Mouse (Mus musculus): ENCODE data around the gene Slc30a2. TPM values are rescaled to one million over a fixed set of nuclear protein-coding genes. Genes with fewer than 3 reads are reported as not detected.

Slc30a2 gene
- polyA plus RNA-seq, 1 experiment from 2014 or later = 0.11 TPM

- Histone ChIP-seq H3K9ac (ENCODE audit: low read depth, low read length) (no peak overlapping the region), H3K36me3 (ENCODE audit: control insufficient read depth, insufficient read depth, low read length) (no peaks in the 10 kb centered on the region), H3K4me2 (replicated peaks; ENCODE audit: low read depth, low read length) (no peak overlapping the region), H3K9me3 (ENCODE audit: control insufficient read depth, low read length) (no peaks in the 10 kb centered on the region), H3K27me3 (ENCODE audit: control insufficient read depth, insufficient read depth, low read length) (no peaks in the 10 kb centered on the region), H3K4me1 (ENCODE audit: control insufficient read depth, insufficient read depth, low read length) (peaks cover 19% of the 10 kb centered on the region), H3K27ac (ENCODE audit: low read depth, low read length) (no peak overlapping the region), H3K4me3 (ENCODE audit: low read length) (no peak overlapping the region)
- no peak for ATAC-seq (ENCODE audit: low FRiP score, low TSS enrichment)
- 77% methylated on average over 6 of the region's 6 CpGs for WGBS
Measured at GRCm38 (mm10) chr4:134350641-134351040, 7.7 kb downstream of the Slc30a2 start.

GRCm38 (mm10) chr4:134351329-134352260 lies 8.6 kb downstream of the Slc30a2 start:
- Histone ChIP-seq H3K36me3 (ENCODE audit: control insufficient read depth, insufficient read depth, low read length) (no peaks in the 10 kb centered on the region), H3K9me3 (ENCODE audit: control insufficient read depth, low read length) (no peaks in the 10 kb centered on the region), H3K4me1 (ENCODE audit: control insufficient read depth, insufficient read depth, low read length) (peaks cover 26% of the 10 kb centered on the region), H3K9ac (ENCODE audit: low read depth, low read length) (no peak overlapping the region), H3K27me3 (ENCODE audit: control insufficient read depth, insufficient read depth, low read length) (no peaks in the 10 kb centered on the region), H3K4me3 (ENCODE audit: low read length) (no peak overlapping the region), H3K27ac (ENCODE audit: low read depth, low read length) (no peak overlapping the region), H3K4me2 (replicated peaks; ENCODE audit: low read depth, low read length) (no peak overlapping the region)
- ATAC-seq (ENCODE audit: low FRiP score, low TSS enrichment) = peak; percentile 11; the same call in 1 of the 2 replicates
- whole genome bisulfite sequencing = 33% methylated on average over 18 of the region's 18 CpGs

GRCm38 (mm10) chr4:134352261-134352707 lies 9.3 kb downstream of the Slc30a2 start:
- H3K4me2 ChIP-seq (replicated peaks; ENCODE audit: low read depth, low read length) = no peak overlapping the region
- no peaks in the 10 kb centered on the region for H3K9me3 ChIP-seq (ENCODE audit: control insufficient read depth, low read length)
- H3K27ac ChIP-seq (ENCODE audit: low read depth, low read length) = no peak overlapping the region
- WGBS = 71% methylated on average over 12 of the region's 12 CpGs
- H3K9ac ChIP-seq (ENCODE audit: low read depth, low read length) = no peak overlapping the region
- H3K27me3 ChIP-seq (ENCODE audit: control insufficient read depth, insufficient read depth, low read length) = no peaks in the 10 kb centered on the region
- peaks cover 26% of the 10 kb centered on the region for H3K4me1 ChIP-seq (ENCODE audit: control insufficient read depth, insufficient read depth, low read length)
- no peak for ATAC-seq (ENCODE audit: low FRiP score, low TSS enrichment)
- no peaks in the 10 kb centered on the region for H3K36me3 ChIP-seq (ENCODE audit: control insufficient read depth, insufficient read depth, low read length)
- no peak overlapping the region for H3K4me3 ChIP-seq (ENCODE audit: low read length)

- H3K27me3 ChIP-seq (ENCODE audit: control insufficient read depth, insufficient read depth, low read length) = no peaks in the 10 kb centered on the region
- ATAC-seq (ENCODE audit: low FRiP score, low TSS enrichment) = no peak
- no peak overlapping the region for H3K4me3 ChIP-seq (ENCODE audit: low read length)
- no peaks in the 10 kb centered on the region for H3K36me3 ChIP-seq (ENCODE audit: control insufficient read depth, insufficient read depth, low read length)
- H3K9me3 ChIP-seq (ENCODE audit: control insufficient read depth, low read length) = no peaks in the 10 kb centered on the region
- H3K27ac ChIP-seq (ENCODE audit: low read depth, low read length) = no peak overlapping the region
- 41% methylated on average over 7 of the region's 7 CpGs for WGBS
- H3K9ac ChIP-seq (ENCODE audit: low read depth, low read length) = no peak overlapping the region
- no peak overlapping the region for H3K4me2 ChIP-seq (replicated peaks; ENCODE audit: low read depth, low read length)
- H3K4me1 ChIP-seq (ENCODE audit: control insufficient read depth, insufficient read depth, low read length) = peaks cover 26% of the 10 kb centered on the region
Measured at GRCm38 (mm10) chr4:134352929-134353328, 9.9 kb downstream of the Slc30a2 start.

GRCm38 (mm10) chr4:134353527-134354409 lies 10.8 kb downstream of the Slc30a2 start:
- H3K27ac ChIP-seq (ENCODE audit: low read depth, low read length) = no peak overlapping the region
- no peak overlapping the region for H3K9ac ChIP-seq (ENCODE audit: low read depth, low read length)
- peaks cover 26% of the 10 kb centered on the region for H3K4me1 ChIP-seq (ENCODE audit: control insufficient read depth, insufficient read depth, low read length)
- H3K27me3 ChIP-seq (ENCODE audit: control insufficient read depth, insufficient read depth, low read length) = no peaks in the 10 kb centered on the region
- no peak for ATAC-seq (ENCODE audit: low FRiP score, low TSS enrichment)
- H3K4me2 ChIP-seq (replicated peaks; ENCODE audit: low read depth, low read length) = no peak overlapping the region
- H3K4me3 ChIP-seq (ENCODE audit: low read length) = no peak overlapping the region
- no peaks in the 10 kb centered on the region for H3K36me3 ChIP-seq (ENCODE audit: control insufficient read depth, insufficient read depth, low read length)
- WGBS = 50% methylated on average over 5 of the region's 5 CpGs
- no peaks in the 10 kb centered on the region for H3K9me3 ChIP-seq (ENCODE audit: control insufficient read depth, low read length)

- Histone ChIP-seq H3K4me1 (ENCODE audit: control insufficient read depth, insufficient read depth, low read length) (peaks cover 26% of the 10 kb centered on the region), H3K4me3 (ENCODE audit: low read length) (no peak overlapping the region), H3K9ac (ENCODE audit: low read depth, low read length) (no peak overlapping the region), H3K9me3 (ENCODE audit: control insufficient read depth, low read length) (no peaks in the 10 kb centered on the region), H3K4me2 (replicated peaks; ENCODE audit: low read depth, low read length) (no peak overlapping the region), H3K27ac (ENCODE audit: low read depth, low read length) (no peak overlapping the region; the same call in 1 of the 2 replicates), H3K36me3 (ENCODE audit: control insufficient read depth, insufficient read depth, low read length) (no peaks in the 10 kb centered on the region), H3K27me3 (ENCODE audit: control insufficient read depth, insufficient read depth, low read length) (no peaks in the 10 kb centered on the region)
- WGBS = 21% methylated on average over 16 of the region's 16 CpGs
- peak; percentile 41 for ATAC-seq (ENCODE audit: low FRiP score, low TSS enrichment)
Measured at GRCm38 (mm10) chr4:134355841-134356452, 13.0 kb downstream of the Slc30a2 start.

- 18% methylated on average over 22 of the region's 22 CpGs for WGBS
- no peak overlapping the region for H3K27ac ChIP-seq (ENCODE audit: low read depth, low read length)
- no peaks in the 10 kb centered on the region for H3K36me3 ChIP-seq (ENCODE audit: control insufficient read depth, insufficient read depth, low read length)
- H3K9me3 ChIP-seq (ENCODE audit: control insufficient read depth, low read length) = no peaks in the 10 kb centered on the region
- no peak for ATAC-seq (ENCODE audit: low FRiP score, low TSS enrichment)
- H3K4me2 ChIP-seq (replicated peaks; ENCODE audit: low read depth, low read length) = 0 out of 2 replicates have a peak overlapping the region, but pooled peaks have one; percentile 17
- H3K27me3 ChIP-seq (ENCODE audit: control insufficient read depth, insufficient read depth, low read length) = no peaks in the 10 kb centered on the region
- peaks cover 26% of the 10 kb centered on the region for H3K4me1 ChIP-seq (ENCODE audit: control insufficient read depth, insufficient read depth, low read length)
- H3K9ac ChIP-seq (ENCODE audit: low read depth, low read length) = no peak overlapping the region
- no peak overlapping the region for H3K4me3 ChIP-seq (ENCODE audit: low read length)
Measured at GRCm38 (mm10) chr4:134356591-134357460, 13.8 kb downstream of the Slc30a2 start.

- ATAC-seq (ENCODE audit: low FRiP score, low TSS enrichment) = no peak
- 48% methylated on average over 17 of the region's 17 CpGs for WGBS
Measured at GRCm38 (mm10) chr4:134357461-134357771, 14.4 kb downstream of the Slc30a2 start.

More at GRCm38 (mm10) chr4:134357461-134357771, 14.4 kb downstream of the Slc30a2 start:
- Histone ChIP-seq H3K4me3 (ENCODE audit: low read length) (no peak overlapping the region), H3K4me1 (ENCODE audit: control insufficient read depth, insufficient read depth, low read length) (peaks cover 21% of the 10 kb centered on the region), H3K27ac (ENCODE audit: low read depth, low read length) (no peak overlapping the region), H3K9ac (ENCODE audit: low read depth, low read length) (no peak overlapping the region), H3K36me3 (ENCODE audit: control insufficient read depth, insufficient read depth, low read length) (no peaks in the 10 kb centered on the region), H3K4me2 (replicated peaks; ENCODE audit: low read depth, low read length) (0 out of 2 replicates have a peak overlapping the region, but pooled peaks have one; percentile 17), H3K9me3 (ENCODE audit: control insufficient read depth, low read length) (no peaks in the 10 kb centered on the region), H3K27me3 (ENCODE audit: control insufficient read depth, insufficient read depth, low read length) (no peaks in the 10 kb centered on the region)
